Mouse (Mus musculus): ENCODE measurements at regions not wholly inside any gene's neighbourhood (a gene's known extent, or its start where the extent isn't known, plus 50 kb on each side); places are given as distances from the start of the nearest gene placed in this dataset.

DNA sequence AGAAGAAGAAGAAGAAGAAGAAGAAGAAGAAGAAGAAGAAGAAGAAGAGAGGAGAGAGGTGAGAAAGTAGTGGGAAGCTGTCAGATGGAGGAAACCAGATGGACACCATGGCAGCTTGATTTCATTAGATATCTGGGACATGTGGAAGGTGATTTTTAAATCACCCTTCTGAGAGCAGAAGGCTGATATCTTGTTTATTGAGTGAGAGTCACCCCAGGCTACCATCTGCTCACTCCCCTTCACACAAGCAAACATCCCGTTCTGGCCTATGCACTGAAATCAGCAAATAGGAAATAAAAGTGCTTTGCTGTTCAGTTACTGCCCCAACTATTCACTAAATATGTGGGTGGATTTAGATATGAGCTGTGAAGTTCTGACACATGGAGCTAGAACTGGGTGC, 831.8 kb upstream of the Lrrc6 start:
- H3K9me3 ChIP-seq (replicated peaks; ENCODE audit: control insufficient read depth, low read length): no peaks in the 10 kb centered on the region
- DNase-seq (ENCODE audit: low spot score): no peak
- no peak for ATAC-seq (replicated peaks; ENCODE audit: insufficient number of reproducible peaks, low FRiP score, low TSS enrichment, low read depth)

GRCm38 (mm10) chr15:67320292-67320691, 819.6 kb upstream of the Lrrc6 start:
- Histone ChIP-seq H3K4me2 (ENCODE audit: low read depth, low read length) (no peak overlapping the region), H3K9me3 (replicated peaks; ENCODE audit: control insufficient read depth, low read length) (no peaks in the 10 kb centered on the region), H3K36me3 (replicated peaks; ENCODE audit: control insufficient read depth, insufficient read depth, low read depth, low read length) (no peaks in the 10 kb centered on the region), H3K4me3 (ENCODE audit: low read depth, low read length) (no peak overlapping the region), H3K27ac (replicated peaks; ENCODE audit: low read depth, low read length) (no peak overlapping the region), H3K27me3 (ENCODE audit: control insufficient read depth, insufficient read depth, low read length) (no peaks in the 10 kb centered on the region), H3K9ac (replicated peaks; ENCODE audit: low read length) (no peak overlapping the region), H3K4me1 (ENCODE audit: control insufficient read depth, insufficient read depth, low read length) (no peaks in the 10 kb centered on the region)
- no peak for DNase-seq (ENCODE audit: low spot score)
- ATAC-seq (replicated peaks; ENCODE audit: insufficient number of reproducible peaks, low FRiP score, low TSS enrichment, low read depth): no peak
- 73% methylated on average over 2 of the region's 2 CpGs for WGBS

More for the DNA sequence above, 831.8 kb upstream of the Lrrc6 start:
- WGBS: 83% methylated on average over 1 of the region's 1 CpGs
- no peak overlapping the region for H3K27ac ChIP-seq (replicated peaks; ENCODE audit: low read depth, low read length)
- no peak overlapping the region for H3K4me2 ChIP-seq (ENCODE audit: low read depth, low read length)
- H3K27me3 ChIP-seq (ENCODE audit: control insufficient read depth, insufficient read depth, low read length): no peaks in the 10 kb centered on the region
- H3K4me1 ChIP-seq (ENCODE audit: control insufficient read depth, insufficient read depth, low read length): no peaks in the 10 kb centered on the region
- H3K9ac ChIP-seq (replicated peaks; ENCODE audit: low read length): no peak overlapping the region
- H3K36me3 ChIP-seq (replicated peaks; ENCODE audit: control insufficient read depth, insufficient read depth, low read depth, low read length): no peaks in the 10 kb centered on the region
- no peak overlapping the region for H3K4me3 ChIP-seq (ENCODE audit: low read depth, low read length)

- ATAC-seq (replicated peaks; ENCODE audit: insufficient number of reproducible peaks, low FRiP score, low TSS enrichment, low read depth): no peak
- H3K36me3 ChIP-seq (replicated peaks; ENCODE audit: control insufficient read depth, insufficient read depth, low read depth, low read length): no peaks in the 10 kb centered on the region
- H3K9ac ChIP-seq (replicated peaks; ENCODE audit: low read length): no peak overlapping the region
- no peaks in the 10 kb centered on the region for H3K9me3 ChIP-seq (replicated peaks; ENCODE audit: control insufficient read depth, low read length)
- H3K4me1 ChIP-seq (ENCODE audit: control insufficient read depth, insufficient read depth, low read length): no peaks in the 10 kb centered on the region
- no peaks in the 10 kb centered on the region for H3K27me3 ChIP-seq (ENCODE audit: control insufficient read depth, insufficient read depth, low read length)
- no peak for DNase-seq (ENCODE audit: low spot score)
- no peak overlapping the region for H3K4me3 ChIP-seq (ENCODE audit: low read depth, low read length)
- 86% methylated on average over 1 of the region's 1 CpGs for WGBS
- H3K27ac ChIP-seq (replicated peaks; ENCODE audit: low read depth, low read length): no peak overlapping the region
- no peak overlapping the region for H3K4me2 ChIP-seq (ENCODE audit: low read depth, low read length)
Observed at GRCm38 (mm10) chr15:67315202-67315601, 814.5 kb upstream of the Lrrc6 start.

GRCm38 (mm10) chr15:67313648-67314047, 812.9 kb upstream of the Lrrc6 start:
- Histone ChIP-seq H3K27me3 (ENCODE audit: control insufficient read depth, insufficient read depth, low read length) (no peaks in the 10 kb centered on the region), H3K9ac (replicated peaks; ENCODE audit: low read length) (no peak overlapping the region), H3K9me3 (replicated peaks; ENCODE audit: control insufficient read depth, low read length) (no peaks in the 10 kb centered on the region), H3K4me1 (ENCODE audit: control insufficient read depth, insufficient read depth, low read length) (no peaks in the 10 kb centered on the region), H3K27ac (replicated peaks; ENCODE audit: low read depth, low read length) (no peak overlapping the region), H3K4me3 (ENCODE audit: low read depth, low read length) (no peak overlapping the region), H3K4me2 (ENCODE audit: low read depth, low read length) (no peak overlapping the region), H3K36me3 (replicated peaks; ENCODE audit: control insufficient read depth, insufficient read depth, low read depth, low read length) (no peaks in the 10 kb centered on the region)
- DNase-seq (ENCODE audit: low spot score): no peak
- no peak for ATAC-seq (replicated peaks; ENCODE audit: insufficient number of reproducible peaks, low FRiP score, low TSS enrichment, low read depth)

DNA sequence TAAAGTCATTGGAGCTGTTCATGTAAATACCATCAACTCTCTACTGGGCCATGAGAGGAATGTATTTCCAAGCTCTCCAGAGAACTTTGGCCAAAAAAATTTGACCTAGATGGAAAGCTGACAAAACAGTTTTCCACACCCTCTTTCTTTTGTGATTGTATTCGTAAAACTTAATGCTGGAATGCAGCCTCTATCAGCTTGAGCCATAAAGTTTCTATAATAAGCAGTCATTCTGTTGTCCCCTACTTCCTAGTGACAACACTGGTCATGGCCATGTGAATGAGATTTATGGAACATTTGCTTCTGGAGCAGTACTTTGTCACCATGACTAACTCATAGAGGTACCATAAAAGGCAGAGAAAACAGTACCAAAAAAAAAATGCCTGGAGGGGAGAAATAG, 805.0 kb upstream of the Lrrc6 start:
- 83% methylated on average over 1 of the region's 1 CpGs for WGBS
- no peaks in the 10 kb centered on the region for H3K9me3 ChIP-seq (replicated peaks; ENCODE audit: control insufficient read depth, low read length)
- no peak overlapping the region for H3K27ac ChIP-seq (replicated peaks; ENCODE audit: low read depth, low read length)
- H3K36me3 ChIP-seq (replicated peaks; ENCODE audit: control insufficient read depth, insufficient read depth, low read depth, low read length): no peaks in the 10 kb centered on the region
- ATAC-seq (replicated peaks; ENCODE audit: insufficient number of reproducible peaks, low FRiP score, low TSS enrichment, low read depth) (no peak), DNase-seq (ENCODE audit: low spot score) (no peak)
- no peak overlapping the region for H3K9ac ChIP-seq (replicated peaks; ENCODE audit: low read length)
- no peaks in the 10 kb centered on the region for H3K27me3 ChIP-seq (ENCODE audit: control insufficient read depth, insufficient read depth, low read length)
- H3K4me3 ChIP-seq (ENCODE audit: low read depth, low read length): no peak overlapping the region
- no peak overlapping the region for H3K4me2 ChIP-seq (ENCODE audit: low read depth, low read length)
- no peaks in the 10 kb centered on the region; the same call in 1 of the 2 replicates for H3K4me1 ChIP-seq (ENCODE audit: control insufficient read depth, insufficient read depth, low read length)

DNA sequence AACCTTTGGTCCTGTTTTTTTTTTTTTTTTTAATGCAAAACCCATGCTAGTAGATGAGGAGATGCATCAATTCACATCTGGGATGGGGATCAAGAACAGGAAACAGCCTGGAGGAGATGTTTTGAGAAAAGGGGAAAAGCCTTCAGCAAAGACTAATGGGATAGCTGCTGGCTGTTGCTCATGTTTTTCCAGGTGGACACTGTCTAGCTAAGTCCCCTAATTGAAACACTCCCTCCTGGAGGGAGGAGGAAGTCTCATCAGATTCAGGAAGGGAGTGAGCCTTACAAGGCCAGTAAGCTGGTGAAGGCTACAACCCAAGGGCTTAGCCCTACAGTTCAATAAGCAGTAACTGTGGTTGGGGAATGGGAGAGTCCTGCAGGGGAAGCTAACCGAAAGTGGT, 803.1 kb upstream of the Lrrc6 start:
- Histone ChIP-seq H3K36me3 (replicated peaks; ENCODE audit: control insufficient read depth, insufficient read depth, low read depth, low read length) (no peaks in the 10 kb centered on the region), H3K4me3 (ENCODE audit: low read depth, low read length) (no peak overlapping the region), H3K9ac (replicated peaks; ENCODE audit: low read length) (no peak overlapping the region), H3K27ac (replicated peaks; ENCODE audit: low read depth, low read length) (no peak overlapping the region), H3K4me1 (ENCODE audit: control insufficient read depth, insufficient read depth, low read length) (no peaks in the 10 kb centered on the region; the same call in 1 of the 2 replicates), H3K9me3 (replicated peaks; ENCODE audit: control insufficient read depth, low read length) (no peaks in the 10 kb centered on the region), H3K4me2 (ENCODE audit: low read depth, low read length) (no peak overlapping the region), H3K27me3 (ENCODE audit: control insufficient read depth, insufficient read depth, low read length) (no peaks in the 10 kb centered on the region)
- ATAC-seq (replicated peaks; ENCODE audit: insufficient number of reproducible peaks, low FRiP score, low TSS enrichment, low read depth) (no peak), DNase-seq (ENCODE audit: low spot score) (no peak)
- WGBS: 76% methylated on average over 1 of the region's 1 CpGs

- no peaks in the 10 kb centered on the region; the same call in 1 of the 2 replicates for H3K4me1 ChIP-seq (ENCODE audit: control insufficient read depth, insufficient read depth, low read length)
- ATAC-seq (replicated peaks; ENCODE audit: insufficient number of reproducible peaks, low FRiP score, low TSS enrichment, low read depth) (no peak), DNase-seq (ENCODE audit: low spot score) (no peak)
- no peak overlapping the region for H3K27ac ChIP-seq (replicated peaks; ENCODE audit: low read depth, low read length)
- H3K9me3 ChIP-seq (replicated peaks; ENCODE audit: control insufficient read depth, low read length): no peaks in the 10 kb centered on the region
- 65% methylated on average over 6 of the region's 6 CpGs for WGBS
- H3K4me2 ChIP-seq (ENCODE audit: low read depth, low read length): no peak overlapping the region
- no peak overlapping the region for H3K4me3 ChIP-seq (ENCODE audit: low read depth, low read length)
- H3K9ac ChIP-seq (replicated peaks; ENCODE audit: low read length): no peak overlapping the region
- no peaks in the 10 kb centered on the region for H3K36me3 ChIP-seq (replicated peaks; ENCODE audit: control insufficient read depth, insufficient read depth, low read depth, low read length)
- H3K27me3 ChIP-seq (ENCODE audit: control insufficient read depth, insufficient read depth, low read length): no peaks in the 10 kb centered on the region
Observed at GRCm38 (mm10) chr15:67301871-67302363, 801.2 kb upstream of the Lrrc6 start.

DNA sequence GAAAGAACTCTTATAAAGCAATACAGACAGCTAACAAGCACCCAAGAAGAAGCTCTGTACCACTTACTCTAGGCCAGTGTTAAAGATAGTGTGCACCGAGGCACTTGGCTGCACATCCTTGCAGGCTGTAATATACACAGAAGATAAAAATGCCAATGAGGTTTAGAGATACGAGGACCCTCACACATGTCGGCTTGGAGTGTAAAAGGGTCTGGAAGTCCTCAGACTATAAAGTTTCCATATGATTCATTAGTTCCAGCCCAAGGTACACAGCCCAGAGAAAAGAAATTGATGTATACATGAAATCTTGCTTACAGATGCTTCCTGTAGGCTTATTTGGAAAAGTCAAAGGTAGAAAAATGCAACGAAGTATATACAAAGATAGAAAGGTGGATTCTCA, 800.3 kb upstream of the Lrrc6 start:
- Histone ChIP-seq H3K4me2 (ENCODE audit: low read depth, low read length) (no peak overlapping the region), H3K36me3 (replicated peaks; ENCODE audit: control insufficient read depth, insufficient read depth, low read depth, low read length) (no peaks in the 10 kb centered on the region), H3K4me3 (ENCODE audit: low read depth, low read length) (no peak overlapping the region), H3K4me1 (ENCODE audit: control insufficient read depth, insufficient read depth, low read length) (no peaks in the 10 kb centered on the region; the same call in 1 of the 2 replicates), H3K9me3 (replicated peaks; ENCODE audit: control insufficient read depth, low read length) (no peaks in the 10 kb centered on the region), H3K27ac (replicated peaks; ENCODE audit: low read depth, low read length) (no peak overlapping the region), H3K27me3 (ENCODE audit: control insufficient read depth, insufficient read depth, low read length) (no peaks in the 10 kb centered on the region), H3K9ac (replicated peaks; ENCODE audit: low read length) (no peak overlapping the region)
- DNase-seq (ENCODE audit: low spot score) (no peak), ATAC-seq (replicated peaks; ENCODE audit: insufficient number of reproducible peaks, low FRiP score, low TSS enrichment, low read depth) (no peak)
- 76% methylated on average over 4 of the region's 4 CpGs for WGBS
